Comparison of ENCODE assay signal across 10 mouse cellular contexts in genomic region chr9:121819771-121820471, GRCm38 (mm10). TPM values are rescaled to one million over a fixed set of nuclear protein-coding genes. Genes with fewer than 3 reads are reported as not detected.
A peak's percentile ranks its signal among the peaks of the same experiment; 100 is the strongest.
DNase-seq lines count a peak whose midpoint lies in the region; ATAC-seq and TF ChIP-seq lines count a peak whose summit lies in the region.
"Had no signal": no experiment of that assay in that cellular context is flagged by ENCODE, and none has a peak within 500 bp of the region (broad histone marks: within the 10 kb centered on the region; RNA-seq: fewer than 3 reads in every experiment).

No protein-coding gene starts in this region.

- H3K4me1 ChIP-seq in kidney, adult 2 months (ENCODE audit: control insufficient read depth, insufficient read depth, low read length), result peaks cover 8% of the 10 kb centered on the region; the same call in 1 of the 2 replicates
- no peaks in the 10 kb centered on the region for H3K4me1 ChIP-seq in forebrain, postnatal 0 days (ENCODE audit: insufficient read depth)

- H3K9me3 ChIP-seq in forebrain, postnatal 0 days (ENCODE audit: low read length), result no peaks in the 10 kb centered on the region
- H3K9me3 ChIP-seq: neural tube, embryonic 12.5 days had no signal

- H3K4me3 ChIP-seq in kidney, adult 2 months (ENCODE audit: insufficient read depth, low read depth, low read length), result no peak overlapping the region
- no peak overlapping the region for H3K4me3 ChIP-seq in forebrain, postnatal 0 days (ENCODE audit: low read depth, low read length)
- H3K4me3 ChIP-seq: neural tube, embryonic 12.5 days had no signal

- H3K27ac ChIP-seq in kidney, adult 2 months (ENCODE audit: insufficient read depth, low read depth, low read length), result peak overlapping the region; percentile 67
- H3K27ac ChIP-seq in forebrain, postnatal 0 days (ENCODE audit: low read depth, low read length), result no peak overlapping the region
- H3K27ac ChIP-seq: neural tube, embryonic 12.5 days had no signal

- H3K4me2 ChIP-seq in forebrain, postnatal 0 days (ENCODE audit: low read depth), result no peak overlapping the region
- H3K4me2 ChIP-seq: neural tube, embryonic 12.5 days had no signal

- no peaks in the 10 kb centered on the region for H3K36me3 ChIP-seq in kidney, adult 2 months (ENCODE audit: control insufficient read depth, insufficient read depth, low read length)
- no peaks in the 10 kb centered on the region for H3K36me3 ChIP-seq in forebrain, postnatal 0 days (ENCODE audit: insufficient read depth)
- H3K36me3 ChIP-seq: neural tube, embryonic 12.5 days had no signal

- TF ChIP-seq POLR2A in kidney, adult 2 months (IDR thresholded peaks at IDR 0.05; ENCODE audit: low read depth, low read length), result no peak

- DNase-seq in kidney, adult 2 months, result peak; percentile 36
- no peak for DNase-seq in kidney, postnatal 4 days
- peak; percentile 24 for DNase-seq in ZHBTc4 (ENCODE audit: low read depth, low spot score)
- peak; percentile 54 for DNase-seq in forebrain, postnatal 0 days
- no peak for DNase-seq in spleen, adult 12 weeks (ENCODE audit: low spot score)
- DNase-seq in B cell, adult 2 months, result no peak

- no peak for TF ChIP-seq CTCF in kidney, adult 2 months (conservative IDR thresholded peaks at IDR 0.05; ENCODE audit: insufficient read depth, insufficient read length, low read depth, low read length)
- no peak for TF ChIP-seq CTCF in forebrain, postnatal 0 days (IDR thresholded peaks at IDR 0.05; ENCODE audit: low read depth)

- WGBS in kidney, adult 2 months, result 61% methylated on average over 7 of the region's 7 CpGs
- 26% methylated on average over 7 of the region's 7 CpGs for WGBS in forebrain, postnatal 0 days

- H3K27me3 ChIP-seq in kidney, adult 2 months (replicated peaks; ENCODE audit: control insufficient read depth, insufficient read depth, low read length), result no peaks in the 10 kb centered on the region
- no peaks in the 10 kb centered on the region for H3K27me3 ChIP-seq in forebrain, postnatal 0 days (ENCODE audit: insufficient read depth, low read length)
- H3K27me3 ChIP-seq: neural tube, embryonic 12.5 days; Patski had no signal

- H3K9ac ChIP-seq in forebrain, postnatal 0 days, result no peak overlapping the region
- H3K9ac ChIP-seq: neural tube, embryonic 12.5 days had no signal

- peak; percentile 23 for ATAC-seq in cerebellum, adult (ENCODE audit: insufficient number of reproducible peaks, low FRiP score, low TSS enrichment)
- peak; percentile 34 for ATAC-seq in forebrain, postnatal 0 days
- ATAC-seq: Patski had no signal

RNA-seq across cellular contexts. Expression of gene Ccdc13, which starts 19.3 kb away (rescaled TPM):
- 0.30 TPM in 2 replicates for polyA plus RNA-seq in kidney, adult 2 months (2012; rRNA removed)
- total RNA-seq in forebrain, postnatal 0 days (2014; rRNA removed), result 4.3 and 5.2 TPM in 2 replicates
- 3.6 and 4.7 TPM in 2 replicates for polyA plus RNA-seq in forebrain, postnatal 0 days (2015; fragmentation: Nextera tagmentation; extraction: Ambion mirVana)
- total RNA-seq: granulocyte monocyte progenitor cell, adult 5-6 weeks had no signal

RNA-seq across cellular contexts. Expression of gene Hhatl, which starts 27.6 kb away (rescaled TPM):
- 19.1 and 22.5 TPM in 2 replicates for polyA plus RNA-seq in kidney, adult 2 months (2012; rRNA removed)
- 0.15 and 1.2 TPM in 2 replicates for total RNA-seq in forebrain, postnatal 0 days (2014; rRNA removed)
- 0.15 and 0.39 TPM in 2 replicates for polyA plus RNA-seq in forebrain, postnatal 0 days (2015; fragmentation: Nextera tagmentation; extraction: Ambion mirVana)
- total RNA-seq: granulocyte monocyte progenitor cell, adult 5-6 weeks had no signal
- polyA plus RNA-seq: neural tube, embryonic 12.5 days; Patski had no signal

RNA-seq across cellular contexts. Expression of gene Higd1a, which starts 38.2 kb away (rescaled TPM):
- polyA plus RNA-seq in kidney, adult 2 months (2012; rRNA removed), result 22.7 and 36.6 TPM in 2 replicates
- 35.1 and 35.9 TPM in 2 replicates for total RNA-seq in forebrain, postnatal 0 days (2014; rRNA removed)
- 134 and 146 TPM in 2 replicates for polyA plus RNA-seq in forebrain, postnatal 0 days (2015; fragmentation: Nextera tagmentation; extraction: Ambion mirVana)

RNA-seq across cellular contexts. Expression of gene Klhl40, which starts 42.5 kb away (rescaled TPM):
- polyA plus RNA-seq in kidney, adult 2 months (2012; rRNA removed), result 1.6 TPM in 1 of 2 replicates, not detected in the other
- total RNA-seq in forebrain, postnatal 0 days (2014; rRNA removed), result 2.7 and 2.8 TPM in 2 replicates
- polyA plus RNA-seq in forebrain, postnatal 0 days (2015; fragmentation: Nextera tagmentation; extraction: Ambion mirVana), result 1.7 and 2.0 TPM in 2 replicates
- polyA plus RNA-seq: Patski had no signal

Comparison
In these comparisons a context has a peak if more than half of its experiments do, and no peak if none do; other contexts are left out.
1. DNase-seq: peak in kidney, adult 2 months (single experiment), ZHBTc4 (single experiment) and forebrain, postnatal 0 days (single experiment); none in kidney, postnatal 4 days (0 of 2), spleen, adult 12 weeks (single experiment) and B cell, adult 2 months (0 of 2).
2. RNA of gene Hhatl, which starts 27.6 kb away (polyA plus RNA-seq): 19.1 to 22.5 TPM in kidney, adult 2 months; 0.15 to 0.39 TPM in forebrain, postnatal 0 days; every median in the first group is over 10 times any median in the second.